Mouse (Mus musculus): ENCODE measurements around the gene Homez.

DNA sequence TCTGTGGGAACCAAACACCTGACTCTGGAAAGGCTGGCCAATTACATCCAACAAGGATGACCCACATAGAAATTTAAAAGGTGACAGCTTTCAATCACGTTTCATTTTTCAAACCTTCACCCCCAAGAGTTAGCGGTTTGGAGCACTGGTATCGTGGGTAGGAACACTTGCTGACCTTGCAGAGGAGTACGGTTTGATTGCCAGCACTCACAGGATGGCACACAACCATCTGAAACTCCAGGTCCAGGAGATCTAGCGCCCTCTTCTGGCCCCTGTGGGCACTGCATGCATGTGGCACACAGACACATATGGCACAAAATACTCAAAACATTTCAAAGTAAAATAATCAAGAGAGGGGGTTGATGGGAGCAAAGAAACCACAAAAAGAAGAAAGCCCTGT, 3.8 kb downstream of the Homez start:
- TF ChIP-seq CTCF (IDR thresholded peaks at IDR 0.05; ENCODE audit: control insufficient read depth, insufficient read depth, low read length) (peak; percentile 64), POLR2A (IDR thresholded peaks at IDR 0.05; ENCODE audit: borderline replicate concordance, control insufficient read depth, low read depth, low read length) (no peak)
